Mouse (Mus musculus): ENCODE results near the gene Slc12a3.

GRCm38 (mm10) chr8:94282453-94282985 is 46.5 kb upstream of the Slc12a3 start:
- TF ChIP-seq CTCF (IDR thresholded peaks at IDR 0.05; ENCODE audit: low read depth, low read length) (no peak), POLR2A (IDR thresholded peaks at IDR 0.05; ENCODE audit: extremely low read depth, insufficient read depth, low read length) (no peak)

Data from liver, adult 2 months (tissue).